Mouse (Mus musculus): ENCODE results near the gene Abcf1.

Abcf1 gene

DNA sequence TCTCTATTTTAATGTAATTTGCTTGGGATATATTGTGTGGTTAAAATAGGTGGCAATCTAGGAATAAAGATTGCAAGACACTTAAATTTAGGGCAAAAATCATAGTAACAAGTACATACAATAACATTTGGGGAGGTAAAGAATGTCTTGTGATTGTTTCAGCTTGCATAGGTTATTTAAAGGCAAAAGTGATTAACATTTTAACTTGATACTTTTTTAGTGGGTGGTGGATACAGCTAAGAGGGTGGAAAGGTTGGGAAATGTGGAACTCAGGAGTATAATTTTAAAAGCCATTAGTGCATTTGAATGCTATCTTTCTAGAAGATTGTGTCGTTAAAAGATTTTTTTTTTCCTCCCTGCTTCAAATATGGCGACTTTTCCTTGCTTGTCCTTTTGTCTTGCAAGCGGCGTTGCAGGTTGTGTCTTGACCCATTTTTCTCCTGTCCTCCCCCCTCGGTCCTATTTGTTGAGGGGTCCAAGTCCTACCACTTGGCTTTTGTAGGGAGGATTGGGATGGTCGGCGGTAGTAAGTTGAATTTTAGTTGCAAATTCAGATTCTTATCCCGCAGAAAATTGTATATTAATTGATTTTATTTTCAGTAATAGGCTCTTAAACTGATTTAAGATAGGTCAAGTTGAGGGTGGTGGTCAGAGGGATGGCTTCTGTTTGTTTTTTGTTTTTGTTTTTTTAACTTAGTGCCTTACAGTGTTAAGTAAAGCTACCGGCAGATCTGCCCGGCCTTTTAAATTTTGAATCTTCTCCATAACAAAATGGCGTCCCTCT lies 51.1 kb downstream of the Abcf1 start:
- peak; percentile 47 for DNase-seq

DNA sequence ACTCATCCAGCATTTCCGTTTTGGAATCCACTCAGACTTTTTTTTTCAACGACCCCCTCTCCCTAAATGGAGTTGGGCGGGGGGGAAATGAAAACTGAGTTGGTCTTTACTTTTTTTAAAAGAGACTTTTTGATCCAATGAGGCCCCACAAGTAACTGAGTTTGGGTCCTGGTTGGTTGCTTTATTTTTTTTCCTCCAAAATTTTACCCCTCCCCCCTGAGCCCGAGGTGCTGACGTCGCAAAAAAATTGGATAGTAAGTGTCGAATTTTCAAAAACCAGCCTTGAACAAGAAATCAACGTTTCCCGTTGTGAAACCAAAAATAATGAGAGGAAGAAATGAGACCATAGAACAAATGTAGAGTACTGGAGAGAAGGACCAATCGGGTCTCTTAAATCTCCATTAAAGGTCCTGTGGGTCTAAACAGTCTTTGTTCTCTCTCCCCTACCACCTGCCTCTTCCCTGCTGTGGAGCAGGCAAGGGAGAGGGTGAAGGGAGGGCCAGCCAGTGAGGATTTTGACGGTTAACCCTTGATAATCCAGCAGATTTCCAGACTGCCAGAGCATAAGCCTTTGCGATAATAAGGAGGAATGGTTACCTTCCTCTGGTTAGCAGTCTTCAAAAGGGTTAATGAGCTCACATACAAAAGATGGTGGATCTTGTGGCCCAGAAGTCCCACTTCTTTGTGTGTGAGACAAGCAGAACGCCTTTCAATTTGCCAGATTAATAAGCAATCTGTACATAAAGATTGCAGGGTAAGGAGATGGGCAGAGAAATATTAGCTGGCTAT lies 51.9 kb downstream of the Abcf1 start:
- DNase-seq, result peak; percentile 43

DNA sequence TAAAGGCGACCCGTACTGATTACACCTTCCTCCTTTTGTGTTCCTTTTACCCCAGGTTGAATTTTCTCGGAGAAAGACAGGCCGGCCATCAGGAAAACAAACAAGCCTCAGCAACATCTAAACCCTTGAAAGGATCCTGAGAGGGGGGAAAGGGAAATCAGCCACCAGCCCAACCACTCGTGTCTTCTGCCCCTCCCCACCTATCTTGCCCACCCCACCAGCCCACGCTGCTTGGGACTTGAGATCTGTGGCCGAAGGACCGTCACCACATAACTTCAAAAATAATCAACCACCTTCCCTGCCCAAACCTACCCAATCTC lies 52.5 kb downstream of the Abcf1 start:
- no peak for DNase-seq

DNA sequence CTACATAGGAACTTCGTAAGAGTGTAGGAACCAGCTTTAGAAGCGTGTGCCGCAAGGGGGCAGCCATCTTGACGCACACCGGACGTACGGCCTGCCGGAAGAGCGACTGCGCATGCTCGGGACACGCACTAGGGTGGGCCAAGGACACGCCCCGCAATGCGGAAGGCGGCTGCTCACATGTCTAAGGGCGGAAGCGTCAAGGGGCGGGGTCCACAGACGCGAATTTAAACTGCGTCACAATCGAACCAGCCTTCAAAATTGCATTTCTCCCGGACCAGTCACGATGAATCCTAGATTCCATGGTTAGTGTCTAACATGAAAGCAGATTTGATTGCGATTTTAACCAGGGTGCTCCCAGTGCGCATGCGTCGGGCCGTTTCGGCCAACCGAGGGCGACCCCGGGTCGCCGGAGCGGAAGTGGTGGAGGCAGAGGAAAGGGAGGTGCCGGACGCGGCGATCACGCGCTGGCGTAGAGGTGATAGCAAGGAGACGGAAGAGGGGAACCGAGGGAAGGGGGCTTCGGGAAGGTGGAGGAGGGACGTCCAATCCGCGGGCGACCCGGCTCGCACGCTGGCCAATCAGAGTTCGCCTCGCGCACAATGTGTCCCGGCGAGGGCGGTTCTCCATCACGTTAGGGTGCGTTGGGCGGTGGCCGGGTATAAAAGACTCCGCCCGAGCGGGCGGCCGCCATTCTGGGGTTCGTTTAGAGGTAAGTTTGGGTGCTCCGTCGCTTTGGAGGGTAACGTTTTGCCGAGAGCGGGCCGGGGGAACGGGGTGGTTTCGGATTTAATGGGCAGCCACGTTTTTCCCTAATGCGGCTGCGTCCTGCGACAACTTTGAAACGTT lies 53.0 kb downstream of the Abcf1 start, which contains the start of the genes Mrps18b and Ppp1r10:
Gene Mrps18b, minus strand, starts transcription at position 93 of the 846 bp plus-strand sequence.
Gene Ppp1r10, plus strand, starts transcription at position 138 of the 846 bp plus-strand sequence.
- DNase-seq, result peak; percentile 99

DNA sequence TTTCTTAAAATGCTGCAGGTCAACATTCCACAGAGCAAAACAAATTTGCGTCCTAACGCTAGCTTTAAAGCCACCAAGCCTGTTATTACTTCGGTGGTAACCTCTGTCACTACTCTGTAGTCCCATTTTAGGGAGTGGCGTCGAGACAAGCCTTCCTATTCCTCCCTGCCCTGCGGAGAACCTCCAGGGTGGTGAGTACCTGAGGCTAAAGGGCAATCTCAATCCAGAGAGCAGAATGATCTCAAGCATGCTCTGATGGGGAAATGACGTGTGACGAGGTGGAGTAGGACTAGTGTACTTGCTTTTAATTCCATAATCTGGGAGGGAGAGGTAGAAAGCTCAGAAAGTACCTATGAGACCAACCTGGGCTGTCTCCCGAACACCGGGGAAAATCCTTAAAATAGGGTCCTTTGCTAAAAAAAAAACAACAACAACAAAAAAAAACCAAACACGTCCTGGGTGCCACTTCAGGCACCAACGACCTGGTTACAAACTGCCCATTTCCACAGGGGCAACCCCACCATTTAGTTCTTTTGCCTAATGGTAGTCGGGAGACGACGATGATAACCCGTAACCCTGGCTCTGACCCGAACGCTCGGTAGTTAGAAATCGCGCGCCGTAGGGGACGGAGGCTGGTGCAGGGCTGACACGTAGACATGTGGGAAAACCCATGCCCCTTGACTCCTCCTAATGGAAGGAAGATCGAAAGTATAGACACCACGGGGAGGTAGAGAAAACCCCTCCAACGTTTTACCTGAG lies 53.8 kb downstream of the Abcf1 start:
- peak; percentile 67 for DNase-seq

DNA sequence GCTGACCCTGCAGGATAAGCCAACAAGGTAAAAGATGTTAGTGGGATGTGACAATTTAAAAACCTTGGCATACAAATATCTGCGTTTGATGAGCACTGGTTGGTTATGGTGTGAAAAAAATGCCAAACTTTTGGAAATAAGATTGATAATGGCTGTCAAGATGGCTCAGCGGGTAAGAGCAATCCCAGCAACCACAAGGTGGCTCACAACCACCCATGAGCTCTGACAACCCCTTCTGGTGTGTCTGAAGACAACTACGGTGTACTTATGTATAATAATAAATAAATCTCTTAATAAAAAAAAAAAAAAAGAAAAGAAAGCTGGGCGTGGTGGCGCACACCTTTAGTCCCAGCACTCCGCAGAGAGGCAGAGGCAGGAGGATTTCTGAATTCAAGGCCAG lies 54.6 kb downstream of the Abcf1 start:
- DNase-seq, result no peak

DNA sequence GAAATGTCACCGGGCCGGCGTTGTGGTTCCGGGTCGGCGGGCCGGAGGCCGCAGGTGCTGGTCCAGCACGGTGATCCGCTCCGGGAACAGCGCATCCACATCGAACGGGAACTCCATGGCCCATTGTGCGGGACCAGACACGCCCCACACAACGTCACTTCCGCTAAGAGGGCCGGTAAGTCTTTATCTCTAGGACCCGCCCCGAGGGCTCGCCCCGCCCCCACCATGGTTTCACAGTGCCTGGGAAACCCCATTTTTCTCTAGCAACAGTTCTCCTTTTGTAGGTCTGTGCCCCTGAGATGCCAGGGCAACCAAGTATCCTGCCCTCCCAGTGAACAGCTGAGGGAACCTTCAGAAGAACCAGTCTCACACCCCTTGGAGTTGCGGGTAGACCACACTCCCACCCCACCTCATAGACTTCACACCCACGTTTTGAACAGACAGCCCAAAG lies 59.6 kb downstream of the Abcf1 start, which contains the start of gene Atat1:
Gene Atat1, minus strand, starts transcription at position 157 of the 451 bp plus-strand sequence.
- DNase-seq, result peak; percentile 94

DNA sequence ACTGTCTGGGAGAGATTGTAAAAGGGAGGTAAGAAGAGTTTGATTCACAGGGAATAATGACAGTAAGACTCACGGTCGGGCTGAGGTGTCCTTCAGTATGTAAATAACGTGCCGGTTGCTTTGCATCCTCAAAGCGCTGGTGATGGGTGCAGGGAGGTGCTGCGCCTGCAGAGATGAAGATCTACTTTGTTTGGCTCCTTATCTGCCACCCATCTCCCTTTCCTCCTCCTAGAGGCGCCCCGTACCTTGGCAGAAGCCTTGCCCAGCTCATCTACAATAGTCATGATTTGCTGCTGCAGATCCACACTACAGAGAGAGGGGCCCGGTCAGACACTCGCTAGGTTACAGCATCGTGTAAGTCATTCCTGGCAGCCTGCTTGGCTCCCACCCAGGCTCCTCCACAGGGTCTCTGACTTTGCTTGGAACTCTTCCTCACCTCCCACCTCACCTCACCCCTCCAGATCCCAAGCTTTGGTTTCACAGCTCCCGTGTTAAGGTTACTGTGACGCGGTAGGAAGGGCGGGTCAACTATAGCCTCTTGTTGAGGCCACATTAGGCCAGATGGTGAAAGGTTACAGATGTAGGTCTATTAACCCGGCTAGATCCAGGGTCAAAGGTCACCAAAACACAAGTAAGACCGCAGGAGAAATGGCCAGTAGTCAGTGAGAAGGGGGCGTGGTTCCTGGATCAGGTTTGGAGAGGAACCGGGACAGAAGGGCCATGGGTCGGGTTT lies 60.2 kb downstream of the Abcf1 start:
- no peak for DNase-seq

DNA sequence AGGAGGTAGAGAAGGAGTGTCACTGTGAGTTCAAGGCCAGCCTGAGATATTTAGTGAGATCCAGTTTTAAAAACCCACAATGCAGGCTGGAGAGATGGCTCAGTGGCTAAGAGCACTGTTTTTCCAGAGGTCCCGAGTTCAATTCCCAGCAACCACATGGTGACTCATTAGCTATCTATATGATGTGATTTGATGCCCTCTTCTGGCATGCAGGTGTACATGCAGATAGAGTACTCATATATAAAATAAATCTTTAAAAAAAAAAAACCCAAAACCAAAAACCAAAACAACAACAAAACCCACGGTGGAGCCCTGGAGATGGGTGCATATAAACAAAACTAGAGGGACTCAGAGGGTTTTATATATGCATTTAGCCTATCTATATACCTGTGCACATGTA lies 62.0 kb downstream of the Abcf1 start:
- no peak for DNase-seq
